Mouse (Mus musculus) Muller cell, postnatal 12 days (primary cell): ENCODE measurements around the gene Rsl24d1.
"Not testable (repeated sequence)": the region's sequence is repeated elsewhere in the genome, so short reads cannot be mapped to it uniquely, and the experiment has no call there.

Experiments
- DNase-seq: peaks from one replicate; pipeline ENCODE4 v3.0.0-alpha.2; 2015; ENCODE audit errors: inconsistent ontology term

Gene Rsl24d1

DNA sequence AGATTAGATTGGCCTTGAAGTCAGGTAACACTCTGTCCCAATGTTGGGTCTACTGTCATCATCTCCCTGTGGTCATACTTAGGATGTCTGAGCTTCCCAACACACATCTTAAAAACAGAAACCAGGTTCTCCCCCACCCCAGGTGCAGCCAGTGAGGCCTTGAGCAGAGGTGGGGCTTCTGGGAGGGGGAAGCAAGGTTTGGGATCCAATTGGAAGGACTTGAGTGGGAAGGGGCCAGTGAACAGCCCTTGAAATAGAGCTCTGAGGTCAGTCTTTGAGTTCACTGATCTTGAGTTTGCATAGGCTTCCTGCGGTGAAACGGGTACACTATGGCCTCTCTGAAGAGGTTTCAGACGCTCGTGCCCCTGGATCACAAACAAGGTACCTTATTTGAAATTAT is 11.0 kb upstream of the Rsl24d1 start, which contains the start of gene Gm20509:
Gene Gm20509, plus strand, starts transcription at position 290 of the 400 bp plus-strand sequence.
- DNase-seq = no peak

GRCm38 (mm10) chr9:73103159-73103879 is 9.9 kb upstream of the Rsl24d1 start:
- peak; percentile 47 for DNase-seq

GRCm38 (mm10) chr9:73103880-73104198 is 9.4 kb upstream of the Rsl24d1 start:
- no peak for DNase-seq

- DNase-seq = no peak
Measured at GRCm38 (mm10) chr9:73105141-73105540, 8.1 kb upstream of the Rsl24d1 start.

DNA sequence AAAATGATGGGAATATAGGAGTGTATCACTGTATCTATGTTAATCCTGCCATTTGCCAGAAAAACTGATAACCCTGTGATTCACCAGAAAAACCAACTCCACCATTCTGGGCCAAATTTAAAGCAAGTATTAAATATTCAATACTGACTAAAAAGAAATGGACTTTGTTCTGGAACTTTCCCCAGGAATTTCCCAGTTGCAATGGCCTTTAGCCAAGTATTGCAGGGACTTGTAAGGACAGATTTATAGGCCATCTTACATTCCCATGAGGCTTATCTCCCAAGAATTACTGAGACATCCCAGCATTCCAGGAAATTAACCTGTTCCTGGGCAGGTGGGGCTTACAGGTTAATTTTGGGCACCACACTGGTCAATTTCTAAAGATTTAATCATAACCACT is 7.5 kb upstream of the Rsl24d1 start:
- no peak for DNase-seq

- DNase-seq = not testable (repeated sequence)
Measured at GRCm38 (mm10) chr9:73116704-73117103, 3.5 kb downstream of the Rsl24d1 start.

- DNase-seq = no peak
Measured at GRCm38 (mm10) chr9:73118012-73118411, 4.8 kb downstream of the Rsl24d1 start.

DNA sequence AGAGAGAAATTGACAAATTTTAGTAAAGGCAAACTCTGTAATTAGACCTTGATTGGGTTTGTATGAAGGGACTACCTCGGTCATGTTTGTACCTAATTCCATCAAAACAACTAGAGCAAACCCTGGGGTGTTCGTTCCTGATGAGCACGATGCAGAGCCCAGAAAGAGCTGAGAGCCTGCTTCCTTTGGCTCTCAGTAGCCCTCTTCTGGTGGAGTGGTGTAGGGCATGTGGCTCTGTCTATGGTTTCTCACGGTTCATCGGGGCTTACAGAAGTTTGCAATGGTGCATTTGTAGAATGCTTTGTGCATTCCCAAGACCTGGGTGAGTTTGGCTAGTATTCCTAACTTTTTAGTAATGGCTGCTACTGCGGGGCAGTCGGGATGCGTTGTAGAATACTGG is 8.5 kb downstream of the Rsl24d1 start:
- DNase-seq = no peak

DNA sequence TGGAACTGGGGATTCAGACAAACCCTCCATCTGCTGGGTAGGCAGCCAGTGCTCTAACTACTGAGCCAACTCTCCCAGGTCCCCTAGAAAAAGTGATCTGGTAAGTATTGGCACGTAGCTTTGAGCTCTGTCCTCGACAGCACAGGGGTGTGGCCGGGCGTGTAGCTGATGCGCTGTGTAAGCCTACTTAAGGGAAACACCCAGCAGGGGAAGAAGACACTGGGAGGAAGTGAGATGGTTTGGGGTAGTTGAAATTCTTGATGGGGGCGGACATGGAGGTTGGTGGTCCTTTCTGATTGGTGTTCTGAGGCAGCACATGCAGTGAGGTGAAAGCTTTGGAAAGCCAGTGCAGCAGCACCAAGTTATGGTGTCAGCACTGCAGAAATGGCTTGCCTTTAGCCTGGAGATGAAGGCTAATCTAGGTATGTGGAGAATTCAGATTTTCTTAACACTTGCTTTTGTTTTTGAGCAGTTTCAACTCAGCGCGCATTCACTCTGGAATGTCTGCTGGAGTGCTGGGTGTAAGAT is 11.9 kb downstream of the Rsl24d1 start:
- no peak for DNase-seq

GRCm38 (mm10) chr9:73127457-73127856 is 14.2 kb downstream of the Rsl24d1 start:
- DNase-seq = no peak

DNA sequence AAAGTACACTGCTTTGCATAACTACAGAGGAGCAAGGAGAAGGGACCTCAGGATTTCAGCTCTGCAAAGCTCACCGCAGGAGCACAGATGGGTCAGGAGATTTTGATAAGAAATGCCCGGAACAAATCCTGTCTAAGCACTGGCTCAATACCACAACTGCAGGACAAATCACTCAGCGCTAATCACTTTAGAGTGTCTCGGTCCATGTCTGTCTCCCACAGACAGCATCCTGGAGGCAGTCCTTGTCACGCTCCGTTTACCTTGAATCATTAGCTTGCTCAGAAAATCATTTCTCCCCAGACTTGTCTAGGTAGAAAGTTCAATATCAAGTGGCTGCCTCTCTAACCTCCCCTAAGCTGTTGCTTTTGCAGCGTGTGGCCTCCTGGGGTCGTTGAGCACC is 16.6 kb downstream of the Rsl24d1 start:
- DNase-seq = no peak

- no peak for DNase-seq
Measured at GRCm38 (mm10) chr9:73130529-73130928, 17.3 kb downstream of the Rsl24d1 start.

- no peak for DNase-seq
Measured at GRCm38 (mm10) chr9:73137341-73137886, 24.2 kb downstream of the Rsl24d1 start.

DNA sequence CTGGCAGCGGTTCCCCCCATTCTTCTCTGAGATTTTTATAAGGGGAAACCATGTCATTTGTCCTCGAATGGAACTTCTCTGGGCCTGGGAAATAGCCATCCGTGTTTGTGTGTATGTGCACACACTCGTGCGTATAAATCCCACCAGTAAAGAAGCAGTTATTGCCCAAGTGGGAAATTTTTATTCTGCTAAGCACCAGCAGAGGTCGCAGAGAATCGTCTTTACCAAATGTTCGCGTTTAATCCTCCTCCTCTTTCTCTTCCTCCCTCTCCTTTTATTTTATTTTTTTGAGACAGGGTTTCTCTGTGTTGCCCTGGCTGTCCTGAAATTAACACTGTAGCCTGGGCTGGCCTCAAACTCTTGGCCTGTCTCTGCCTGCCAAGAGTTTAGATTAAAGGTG is 41.1 kb downstream of the Rsl24d1 start:
- no peak for DNase-seq

- no peak for DNase-seq
Measured at GRCm38 (mm10) chr9:73157968-73158367, 44.7 kb downstream of the Rsl24d1 start.

- DNase-seq = peak; percentile 29
Measured at GRCm38 (mm10) chr9:73159265-73159664, 46.0 kb downstream of the Rsl24d1 start.

DNA sequence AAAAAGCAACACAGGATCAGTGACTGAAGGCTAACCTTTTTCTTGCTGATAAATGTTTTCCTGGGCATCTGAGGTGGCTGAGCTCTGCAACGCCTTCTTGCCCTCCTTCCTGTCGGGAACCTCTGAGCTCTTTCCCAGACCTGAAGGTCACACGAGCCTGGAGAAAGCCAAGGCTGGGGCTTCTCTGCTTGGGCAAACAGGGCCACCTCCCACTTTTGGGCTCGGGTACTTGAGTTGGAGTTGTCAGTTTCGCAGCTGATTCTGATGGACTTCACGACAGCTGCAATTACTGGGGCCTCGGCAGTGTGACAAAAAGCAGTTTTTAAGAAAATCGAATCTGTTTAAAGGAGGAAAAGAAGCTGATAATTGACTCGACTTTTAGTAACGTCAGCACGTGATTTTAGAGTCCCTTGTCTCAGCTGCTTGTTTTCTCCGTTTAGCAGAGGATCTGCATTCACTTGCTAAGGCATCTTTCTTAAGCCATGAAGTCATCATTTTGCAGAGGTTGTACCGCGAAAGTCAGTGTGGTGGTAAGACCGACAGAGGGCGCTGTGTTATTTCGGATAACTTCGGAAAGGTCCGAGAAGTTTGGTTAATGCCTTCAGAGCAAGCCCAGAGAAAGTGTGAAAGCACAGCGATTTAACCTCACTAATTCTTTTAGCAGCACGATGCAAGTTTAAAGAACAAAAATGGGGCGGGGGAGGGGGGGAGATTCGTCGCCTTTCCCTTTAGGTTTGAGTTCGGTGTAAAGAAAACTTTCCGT is 49.5 kb downstream of the Rsl24d1 start:
- DNase-seq = peak; percentile 66

- peak; percentile 45 for DNase-seq
Measured at GRCm38 (mm10) chr9:73165631-73166030, 52.4 kb downstream of the Rsl24d1 start.
